Mouse (Mus musculus): Measurements from ENCODE around the gene Strn4. TPM values are rescaled to one million over a fixed set of nuclear protein-coding genes. Genes with fewer than 3 reads are reported as not detected.

Strn4 gene
- 53.2 and 53.6 TPM in 2 replicates for polyA plus RNA-seq (2015; fragmentation: Nextera tagmentation; extraction: Ambion mirVana)

GRCm38 (mm10) chr7:16815351-16815941 lies at the start of gene Strn4:
Gene Strn4 (plus strand): TSS chr7:16815889.

GRCm38 (mm10) chr7:16780825-16781554 lies 34.7 kb upstream of the Strn4 start, which contains the start of gene Slc1a5:
Gene Slc1a5 (plus strand): TSS chr7:16781340.

GRCm38 (mm10) chr7:16816475-16817122 lies 910 bp downstream of the Strn4 start, which contains the start of gene Fkrp:
Gene Fkrp (minus strand): TSS chr7:16816732.

GRCm38 (mm10) chr7:16842645-16843063 lies 27.0 kb downstream of the Strn4 start, which contains the start of gene Prkd2:
Gene Prkd2 (plus strand): TSS chr7:16842902.

GRCm38 (mm10) chr7:16875310-16875325 lies 59.4 kb downstream of the Strn4 start, which contains the start of gene Dact3:
Gene Dact3 (plus strand): TSS chr7:16875317.

Other genes starting within 250 kb of the Strn4 start
- gene Arhgap35, start 200.9 kb upstream of the Strn4 start, polyA plus RNA-seq (2015; fragmentation: Nextera tagmentation; extraction: Ambion mirVana) = 8.7 and 9.5 TPM in 2 replicates
- not detected in 2 replicates for gene Ceacam15, start 140.2 kb upstream of the Strn4 start, polyA plus RNA-seq (2015; fragmentation: Nextera tagmentation; extraction: Ambion mirVana)
- gene Ceacam9, start 94.0 kb upstream of the Strn4 start, polyA plus RNA-seq (2015; fragmentation: Nextera tagmentation; extraction: Ambion mirVana) = not detected in 2 replicates
- gene Ap2s1, start 77.5 kb upstream of the Strn4 start, polyA plus RNA-seq (2015; fragmentation: Nextera tagmentation; extraction: Ambion mirVana) = 296 and 301 TPM in 2 replicates
- 32.6 and 34.6 TPM in 2 replicates for gene Slc1a5, start 34.5 kb upstream of the Strn4 start, polyA plus RNA-seq (2015; fragmentation: Nextera tagmentation; extraction: Ambion mirVana)
- gene Fkrp, start 843 bp downstream of the Strn4 start, polyA plus RNA-seq (2015; fragmentation: Nextera tagmentation; extraction: Ambion mirVana) = 20.1 and 20.4 TPM in 2 replicates
- gene Prkd2, start 27.0 kb downstream of the Strn4 start, polyA plus RNA-seq (2015; fragmentation: Nextera tagmentation; extraction: Ambion mirVana) = 6.5 and 9.0 TPM in 2 replicates
- gene Dact3, start 59.4 kb downstream of the Strn4 start, polyA plus RNA-seq (2015; fragmentation: Nextera tagmentation; extraction: Ambion mirVana) = 4.1 and 8.1 TPM in 2 replicates
- gene Gng8, start 75.9 kb downstream of the Strn4 start, polyA plus RNA-seq (2015; fragmentation: Nextera tagmentation; extraction: Ambion mirVana) = 2.6 and 3.4 TPM in 2 replicates
- gene Ptgir, start 90.6 kb downstream of the Strn4 start, polyA plus RNA-seq (2015; fragmentation: Nextera tagmentation; extraction: Ambion mirVana) = 1.3 TPM in 2 replicates
- gene Calm3, start 108.2 kb downstream of the Strn4 start, polyA plus RNA-seq (2015; fragmentation: Nextera tagmentation; extraction: Ambion mirVana) = 126 and 136 TPM in 2 replicates
- 17.8 and 18.2 TPM in 2 replicates for gene Pnmal2, start 128.8 kb downstream of the Strn4 start, polyA plus RNA-seq (2015; fragmentation: Nextera tagmentation; extraction: Ambion mirVana)
- gene Pnmal1, start 143.8 kb downstream of the Strn4 start, polyA plus RNA-seq (2015; fragmentation: Nextera tagmentation; extraction: Ambion mirVana) = 7.1 and 9.2 TPM in 2 replicates
- gene Gm42372, start 167.2 kb downstream of the Strn4 start, polyA plus RNA-seq (2015; fragmentation: Nextera tagmentation; extraction: Ambion mirVana) = 0.51 and 0.99 TPM in 2 replicates
- gene Ccdc8, start 176.8 kb downstream of the Strn4 start, polyA plus RNA-seq (2015; fragmentation: Nextera tagmentation; extraction: Ambion mirVana) = 9.0 and 13.9 TPM in 2 replicates
- 44.2 and 54.7 TPM in 2 replicates for gene Ppp5c, start 212.0 kb downstream of the Strn4 start, polyA plus RNA-seq (2015; fragmentation: Nextera tagmentation; extraction: Ambion mirVana)
- gene Hif3a, start 246.5 kb downstream of the Strn4 start, polyA plus RNA-seq (2015; fragmentation: Nextera tagmentation; extraction: Ambion mirVana) = 3.5 and 6.6 TPM in 2 replicates